In the genomic region with DNA sequence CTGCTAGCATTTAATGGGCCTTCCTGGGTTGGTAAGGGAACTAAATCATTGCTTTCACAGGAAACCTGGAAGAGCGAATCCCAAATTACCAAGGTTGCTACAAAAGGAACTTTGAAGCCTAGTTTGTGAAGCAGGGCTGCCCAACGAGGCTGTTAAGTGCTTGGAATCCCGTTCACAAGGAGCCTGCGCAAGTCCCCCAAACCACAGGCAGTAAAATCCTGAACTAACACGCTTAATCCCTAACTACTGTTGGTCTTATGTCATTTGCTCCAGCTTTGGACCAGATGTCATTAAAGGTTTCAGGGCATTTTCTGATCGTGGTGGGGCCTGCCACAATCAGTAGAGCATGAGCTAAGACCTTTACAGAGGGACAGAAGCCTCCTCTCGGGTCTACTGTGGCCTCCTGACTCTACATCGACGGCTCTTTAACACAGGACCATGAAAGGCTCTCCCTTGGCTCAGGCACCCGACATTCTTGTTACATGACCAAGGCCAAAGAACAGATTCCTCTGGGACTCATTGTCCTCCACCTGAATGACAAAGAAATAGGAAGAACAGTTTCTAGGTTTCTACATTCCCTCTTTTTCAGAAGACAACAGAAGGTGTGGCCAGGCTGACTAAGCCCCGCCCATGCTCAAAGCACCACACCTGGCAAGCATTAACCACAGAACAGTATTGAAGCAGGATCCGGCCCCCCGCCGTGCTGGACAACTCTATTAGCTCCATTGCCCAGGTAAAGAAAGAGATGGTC, we compare ENCODE assay signal across 16 mouse cellular contexts. TPM values are rescaled to one million over a fixed set of nuclear protein-coding genes. Genes with fewer than 3 reads are reported as not detected.
DNase-seq lines count a peak whose midpoint lies in the region; ATAC-seq and TF ChIP-seq lines count a peak whose summit lies in the region.
"Had no signal": no experiment of that assay in that cellular context is flagged by ENCODE, and none has a peak within 500 bp of the region (broad histone marks: within the 10 kb centered on the region; RNA-seq: fewer than 3 reads in every experiment).

No protein-coding gene starts in this region.

- peak overlapping the region; percentile 74 for H3K27ac ChIP-seq in heart, embryonic 16.5 days (ENCODE audit: low read length)
- H3K27ac ChIP-seq in heart, embryonic 12.5 days (ENCODE audit: poor library complexity, severe bottlenecking): no peak overlapping the region; the same call in 1 of the 2 replicates
- peak overlapping the region; percentile 83 for H3K27ac ChIP-seq in ES-Bruce4 (ENCODE audit: insufficient read depth, low read length)
- no peak overlapping the region for H3K27ac ChIP-seq in forebrain, embryonic 16.5 days (ENCODE audit: low read length)
- H3K27ac ChIP-seq: forebrain, embryonic 13.5 days; liver, embryonic 13.5 days; lung, embryonic 15.5 days; midbrain, embryonic 12.5 days; neural tube, embryonic 13.5 days had no signal

- ATAC-seq in heart, embryonic 16.5 days (replicated peaks; ENCODE audit: extremely low read depth, insufficient read depth, low FRiP score): peak; percentile 59; the same call in 1 of the 2 replicates
- no peak for ATAC-seq in heart, embryonic 12.5 days (ENCODE audit: insufficient number of reproducible peaks, low FRiP score)
- no peak for ATAC-seq in CD4-positive, CD25-positive, alpha-beta regulatory T cell, adult 4 months
- ATAC-seq in forebrain, embryonic 16.5 days: no peak
- ATAC-seq: forebrain, embryonic 13.5 days had no signal

- TF ChIP-seq POLR2A in ES-Bruce4 (IDR thresholded peaks at IDR 0.05; ENCODE audit: insufficient read depth, low read length): no peak

- WGBS in heart, embryonic 16.5 days: 69% methylated on average over 14 of the region's 14 CpGs
- 72% methylated on average over 14 of the region's 14 CpGs for WGBS in heart, embryonic 12.5 days
- 88% methylated on average over 14 of the region's 14 CpGs for WGBS in forebrain, embryonic 16.5 days

- peak; percentile 92 for TF ChIP-seq EP300 in ES-Bruce4 (IDR thresholded peaks at IDR 0.05; ENCODE audit: insufficient read depth, low read depth, low read length)

- H3K4me2 ChIP-seq in heart, embryonic 16.5 days (ENCODE audit: low read depth, low read length): no peak overlapping the region
- no peak overlapping the region for H3K4me2 ChIP-seq in heart, embryonic 12.5 days
- H3K4me2 ChIP-seq in forebrain, embryonic 16.5 days (ENCODE audit: low read length): no peak overlapping the region
- H3K4me2 ChIP-seq: forebrain, embryonic 13.5 days; liver, embryonic 13.5 days; lung, embryonic 15.5 days; midbrain, embryonic 12.5 days; neural tube, embryonic 13.5 days had no signal

- peak; percentile 92 for DNase-seq in R1 (ENCODE audit: low read depth, low spot score)
- peak; percentile 47 for DNase-seq in heart, postnatal 4 days
- DNase-seq in right cerebral cortex, postnatal 4 days: no peak
- DNase-seq: cerebellum, adult 9-11 months; kidney, postnatal 25 days; liver, embryonic 13.5 days; thymus, postnatal 36 days had no signal

- H3K4me3 ChIP-seq in heart, embryonic 16.5 days (ENCODE audit: low read length): no peak overlapping the region
- H3K4me3 ChIP-seq in heart, embryonic 12.5 days: no peak overlapping the region
- H3K4me3 ChIP-seq in ES-Bruce4 (ENCODE audit: low read depth, low read length): no peak overlapping the region
- H3K4me3 ChIP-seq in forebrain, embryonic 16.5 days (replicated peaks; ENCODE audit: low read length): no peak overlapping the region
- H3K4me3 ChIP-seq: forebrain, embryonic 13.5 days; liver, embryonic 13.5 days; lung, embryonic 15.5 days; midbrain, embryonic 12.5 days; neural tube, embryonic 13.5 days had no signal

- H3K9ac ChIP-seq in heart, embryonic 16.5 days (ENCODE audit: low read length): no peak overlapping the region
- no peak overlapping the region for H3K9ac ChIP-seq in heart, embryonic 12.5 days
- H3K9ac ChIP-seq in ES-Bruce4 (ENCODE audit: low read depth, poor library complexity, severe bottlenecking): peak overlapping the region; percentile 38; the same call in 1 of the 2 replicates
- H3K9ac ChIP-seq in forebrain, embryonic 16.5 days (replicated peaks; ENCODE audit: low read depth, low read length): no peak overlapping the region
- H3K9ac ChIP-seq: forebrain, embryonic 13.5 days; liver, embryonic 13.5 days; lung, embryonic 15.5 days; midbrain, embryonic 12.5 days; neural tube, embryonic 13.5 days had no signal

- no peaks in the 10 kb centered on the region for H3K36me3 ChIP-seq in heart, embryonic 16.5 days (ENCODE audit: control insufficient read depth, insufficient read depth)
- no peaks in the 10 kb centered on the region for H3K36me3 ChIP-seq in heart, embryonic 12.5 days
- H3K36me3 ChIP-seq in ES-Bruce4 (ENCODE audit: control insufficient read depth, insufficient read depth, low read length, poor library complexity, severe bottlenecking): no peaks in the 10 kb centered on the region
- no peaks in the 10 kb centered on the region for H3K36me3 ChIP-seq in forebrain, embryonic 16.5 days (ENCODE audit: control insufficient read depth, insufficient read depth)
- H3K36me3 ChIP-seq: liver, embryonic 13.5 days; lung, embryonic 15.5 days; midbrain, embryonic 12.5 days; neural tube, embryonic 13.5 days had no signal

- peaks cover 17% of the 10 kb centered on the region for H3K4me1 ChIP-seq in heart, embryonic 16.5 days (ENCODE audit: control insufficient read depth, insufficient read depth, low read length)
- H3K4me1 ChIP-seq in heart, embryonic 12.5 days (replicated peaks): peaks cover 18% of the 10 kb centered on the region
- peaks cover 1% of the 10 kb centered on the region for H3K4me1 ChIP-seq in ES-Bruce4 (ENCODE audit: control insufficient read depth, insufficient read depth, low read length)
- H3K4me1 ChIP-seq in forebrain, embryonic 16.5 days (replicated peaks; ENCODE audit: control insufficient read depth, insufficient read depth, low read length): no peaks in the 10 kb centered on the region
- H3K4me1 ChIP-seq: forebrain, embryonic 13.5 days; lung, embryonic 15.5 days; midbrain, embryonic 12.5 days; neural tube, embryonic 13.5 days had no signal

- no peaks in the 10 kb centered on the region for H3K27me3 ChIP-seq in heart, embryonic 16.5 days (ENCODE audit: control insufficient read depth, insufficient read depth, low read length)
- H3K27me3 ChIP-seq in heart, embryonic 12.5 days (replicated peaks): no peaks in the 10 kb centered on the region
- H3K27me3 ChIP-seq in ES-Bruce4 (ENCODE audit: control insufficient read depth, insufficient read depth, low read length, poor library complexity, severe bottlenecking): no peaks in the 10 kb centered on the region
- no peaks in the 10 kb centered on the region for H3K27me3 ChIP-seq in forebrain, embryonic 16.5 days (replicated peaks; ENCODE audit: control insufficient read depth, insufficient read depth, low read length)
- H3K27me3 ChIP-seq: forebrain, embryonic 13.5 days; liver, embryonic 13.5 days; lung, embryonic 15.5 days; midbrain, embryonic 12.5 days; neural tube, embryonic 13.5 days had no signal

- H3K9me3 ChIP-seq in heart, embryonic 16.5 days (replicated peaks; ENCODE audit: control insufficient read depth, low read length): no peaks in the 10 kb centered on the region
- H3K9me3 ChIP-seq in heart, embryonic 12.5 days (replicated peaks): no peaks in the 10 kb centered on the region
- H3K9me3 ChIP-seq in ES-Bruce4 (replicated peaks; ENCODE audit: control insufficient read depth, insufficient read depth, low read length, poor library complexity, severe bottlenecking): no peaks in the 10 kb centered on the region
- no peaks in the 10 kb centered on the region for H3K9me3 ChIP-seq in forebrain, embryonic 16.5 days (ENCODE audit: control insufficient read depth, low read length)
- H3K9me3 ChIP-seq: forebrain, embryonic 13.5 days; liver, embryonic 13.5 days; lung, embryonic 15.5 days; midbrain, embryonic 12.5 days; neural tube, embryonic 13.5 days had no signal

- no peak for TF ChIP-seq CTCF in ES-Bruce4 (IDR thresholded peaks at IDR 0.05; ENCODE audit: low read depth, low read length)

RNA-seq across cellular contexts. Expression of a gene that starts 13.5 kb away (rescaled TPM):
- 12.4 and 12.5 TPM in 2 replicates for polyA plus RNA-seq in heart, embryonic 16.5 days (2015; fragmentation: Nextera tagmentation; extraction: Ambion mirVana)
- 16.2 and 16.6 TPM in 2 replicates for polyA plus RNA-seq in heart, embryonic 12.5 days (2016; fragmentation: Nextera tagmentation; extraction: Ambion mirVana)
- polyA plus RNA-seq in ES-Bruce4 (2011; ENCODE audit: insufficient read depth, insufficient read length, low read depth, missing spikeins): 16.2 and 17.0 TPM in 2 replicates
- 10 to 100 TPM; 18.7 to 26.3 TPM for total RNA-seq in heart, postnatal 4 days (2021)
- 10 to 100 TPM; 30.1 to 30.3 TPM for polyA plus RNA-seq in CD4-positive, CD25-positive, alpha-beta regulatory T cell, adult 4 months (2017; shearing (Covaris generic))
- 11.4 and 12.5 TPM in 2 replicates for polyA plus RNA-seq in forebrain, embryonic 16.5 days (2015; fragmentation: Nextera tagmentation; extraction: Ambion mirVana)

Comparison
In these comparisons a context has a peak if more than half of its experiments do, and no peak if none do; other contexts are left out.
1. H3K27ac ChIP-seq: peak in heart, embryonic 16.5 days (single experiment) and ES-Bruce4 (single experiment); none in heart, embryonic 12.5 days (single experiment) and forebrain, embryonic 16.5 days (single experiment).